In genomic region chr11:83410510-83410909, GRCm38 (mm10) we compare ENCODE assay signal across 12 mouse cellular contexts. TPM values are rescaled to one million over a fixed set of nuclear protein-coding genes. Genes with fewer than 3 reads are reported as not detected.
A peak's percentile ranks its signal among the peaks of the same experiment; 100 is the strongest.
DNase-seq lines count a peak whose midpoint lies in the region; ATAC-seq lines count a peak whose summit lies in the region.
"Had no signal": no experiment of that assay in that cellular context is flagged by ENCODE, and none has a peak within 500 bp of the region (broad histone marks: within the 10 kb centered on the region; RNA-seq: fewer than 3 reads in every experiment).

No protein-coding gene starts in this region.

- no peak overlapping the region; the same call in 1 of the 2 replicates for H3K4me3 ChIP-seq in heart, embryonic 16.5 days (ENCODE audit: low read length)
- H3K4me3 ChIP-seq in embryonic facial prominence, embryonic 11.5 days (ENCODE audit: low read depth, low read length): no peak overlapping the region; the same call in 1 of the 2 replicates
- H3K4me3 ChIP-seq in hindbrain, embryonic 11.5 days (ENCODE audit: low read depth, low read length): peak overlapping the region; percentile 82
- H3K4me3 ChIP-seq in midbrain, embryonic 12.5 days: peak overlapping the region; percentile 84

- intact Hi-C loops in heart, postnatal 36 days (cut with DNase I): no loop called here

- DNase-seq in heart, postnatal 36 days: no peak
- DNase-seq in embryonic facial prominence, embryonic 11.5 days (ENCODE audit: low spot score): no peak
- DNase-seq in hindbrain, embryonic 11.5 days (ENCODE audit: low spot score): no peak
- DNase-seq in T-cell, adult 2 months (ENCODE audit: low spot score): no peak
- DNase-seq in MN1 (ENCODE audit: low spot score): no peak
- DNase-seq in testis, postnatal 14 days (ENCODE audit: low spot score): no peak
- DNase-seq: adrenal gland, postnatal 10 days; kidney, adult 18-20 months had no signal

- H3K9me3 ChIP-seq in heart, embryonic 16.5 days (replicated peaks; ENCODE audit: control insufficient read depth, low read length): no peaks in the 10 kb centered on the region
- H3K9me3 ChIP-seq in embryonic facial prominence, embryonic 11.5 days (replicated peaks; ENCODE audit: control insufficient read depth, low read length): no peaks in the 10 kb centered on the region
- no peaks in the 10 kb centered on the region for H3K9me3 ChIP-seq in hindbrain, embryonic 11.5 days (ENCODE audit: control insufficient read depth, low read length)
- H3K9me3 ChIP-seq in midbrain, embryonic 12.5 days: no peaks in the 10 kb centered on the region

- WGBS in heart, embryonic 16.5 days: 75% methylated on average over 6 of the region's 6 CpGs
- WGBS in embryonic facial prominence, embryonic 11.5 days: 34% methylated on average over 6 of the region's 6 CpGs
- 30% methylated on average over 6 of the region's 6 CpGs for WGBS in hindbrain, embryonic 11.5 days
- WGBS in midbrain, embryonic 12.5 days: 29% methylated on average over 6 of the region's 6 CpGs

- peak overlapping the region; percentile 86; the same call in 1 of the 2 replicates for H3K9ac ChIP-seq in heart, embryonic 16.5 days (ENCODE audit: low read length)
- H3K9ac ChIP-seq in embryonic facial prominence, embryonic 11.5 days (replicated peaks; ENCODE audit: low read length): no peak overlapping the region
- H3K9ac ChIP-seq in hindbrain, embryonic 11.5 days (ENCODE audit: low read depth, low read length): no peak overlapping the region
- H3K9ac ChIP-seq in midbrain, embryonic 12.5 days (replicated peaks): peak overlapping the region; percentile 87; the same call in 1 of the 2 replicates

- no peak overlapping the region for H3K27ac ChIP-seq in heart, embryonic 16.5 days (ENCODE audit: low read length)
- no peak overlapping the region for H3K27ac ChIP-seq in embryonic facial prominence, embryonic 11.5 days (replicated peaks; ENCODE audit: low read depth, low read length)
- H3K27ac ChIP-seq in hindbrain, embryonic 11.5 days (ENCODE audit: low read depth, low read length): no peak overlapping the region
- H3K27ac ChIP-seq in midbrain, embryonic 12.5 days (replicated peaks): no peak overlapping the region

- H3K27me3 ChIP-seq in heart, embryonic 16.5 days (ENCODE audit: control insufficient read depth, insufficient read depth, low read length): peaks cover 5% of the 10 kb centered on the region
- H3K27me3 ChIP-seq in embryonic facial prominence, embryonic 11.5 days (ENCODE audit: control insufficient read depth, insufficient read depth, low read length): no peaks in the 10 kb centered on the region
- H3K27me3 ChIP-seq in hindbrain, embryonic 11.5 days (ENCODE audit: control insufficient read depth, insufficient read depth, low read length): no peaks in the 10 kb centered on the region
- peaks cover 15% of the 10 kb centered on the region for H3K27me3 ChIP-seq in midbrain, embryonic 12.5 days

- H3K4me1 ChIP-seq in heart, embryonic 16.5 days (ENCODE audit: control insufficient read depth, insufficient read depth, low read length): peaks cover 10% of the 10 kb centered on the region; the same call in 1 of the 2 replicates
- H3K4me1 ChIP-seq in embryonic facial prominence, embryonic 11.5 days (ENCODE audit: control insufficient read depth, insufficient read depth, low read length): peaks cover 5% of the 10 kb centered on the region; the same call in 1 of the 2 replicates
- H3K4me1 ChIP-seq in hindbrain, embryonic 11.5 days (replicated peaks; ENCODE audit: control insufficient read depth, insufficient read depth, low read length): peaks cover 3% of the 10 kb centered on the region
- peaks cover 15% of the 10 kb centered on the region for H3K4me1 ChIP-seq in midbrain, embryonic 12.5 days

- peak overlapping the region; percentile 88 for H3K4me2 ChIP-seq in heart, embryonic 16.5 days (ENCODE audit: low read depth, low read length)
- peak overlapping the region; percentile 95 for H3K4me2 ChIP-seq in embryonic facial prominence, embryonic 11.5 days (ENCODE audit: low read depth, low read length)
- H3K4me2 ChIP-seq in hindbrain, embryonic 11.5 days (replicated peaks; ENCODE audit: low read depth, low read length): peak overlapping the region; percentile 94
- peak overlapping the region; percentile 89 for H3K4me2 ChIP-seq in midbrain, embryonic 12.5 days (replicated peaks)

- no peaks in the 10 kb centered on the region for H3K36me3 ChIP-seq in heart, embryonic 16.5 days (ENCODE audit: control insufficient read depth, insufficient read depth)
- H3K36me3 ChIP-seq in embryonic facial prominence, embryonic 11.5 days (replicated peaks; ENCODE audit: control insufficient read depth, insufficient read depth, low read depth, low read length): no peaks in the 10 kb centered on the region
- H3K36me3 ChIP-seq in hindbrain, embryonic 11.5 days (ENCODE audit: control insufficient read depth, insufficient read depth, low read length): no peaks in the 10 kb centered on the region
- no peaks in the 10 kb centered on the region for H3K36me3 ChIP-seq in midbrain, embryonic 12.5 days

- ATAC-seq in heart, embryonic 16.5 days (replicated peaks; ENCODE audit: extremely low read depth, insufficient read depth, low FRiP score): no peak
- ATAC-seq in embryonic facial prominence, embryonic 11.5 days (replicated peaks; ENCODE audit: insufficient number of reproducible peaks, low FRiP score, low TSS enrichment, low read depth): no peak
- no peak for ATAC-seq in hindbrain, embryonic 11.5 days (ENCODE audit: low FRiP score)
- ATAC-seq in midbrain, embryonic 12.5 days (ENCODE audit: low FRiP score, low read depth): no peak

RNA-seq across cellular contexts. Expression of gene Rasl10b, which starts 1.6 kb away (rescaled TPM):
- polyA plus RNA-seq in heart, embryonic 16.5 days (2015; fragmentation: Nextera tagmentation; extraction: Ambion mirVana): 5.7 and 9.1 TPM in 2 replicates
- 10 to 100 TPM; 45.8 to 69.1 TPM for total RNA-seq in heart, postnatal 36 days (2021)
- polyA plus RNA-seq in embryonic facial prominence, embryonic 11.5 days (2014; fragmentation: Nextera tagmentation; extraction: Ambion mirVana): 2.1 and 2.4 TPM in 2 replicates
- 4.2 TPM in 2 replicates for polyA plus RNA-seq in hindbrain, embryonic 11.5 days (2014; fragmentation: Nextera tagmentation; extraction: Ambion mirVana)
- 13.6 and 13.9 TPM in 2 replicates for polyA plus RNA-seq in midbrain, embryonic 12.5 days (2016; fragmentation: Nextera tagmentation; extraction: Ambion mirVana)
- polyA plus RNA-seq: erythroblast, embryonic 14.5 days had no signal

RNA-seq across cellular contexts. Expression of gene Gas2l2, which starts 18.7 kb away (rescaled TPM):
- 0.11 and 0.12 TPM in 2 replicates for polyA plus RNA-seq in heart, embryonic 16.5 days (2015; fragmentation: Nextera tagmentation; extraction: Ambion mirVana)
- not detected for total RNA-seq in heart, postnatal 36 days (2021)
- not detected in 2 replicates for polyA plus RNA-seq in embryonic facial prominence, embryonic 11.5 days (2014; fragmentation: Nextera tagmentation; extraction: Ambion mirVana)
- 0.19 and 0.43 TPM in 2 replicates for polyA plus RNA-seq in hindbrain, embryonic 11.5 days (2014; fragmentation: Nextera tagmentation; extraction: Ambion mirVana)
- polyA plus RNA-seq in midbrain, embryonic 12.5 days (2016; fragmentation: Nextera tagmentation; extraction: Ambion mirVana): not detected in 2 replicates
- total RNA-seq: adrenal gland, postnatal 10 days had no signal
- polyA plus RNA-seq: erythroblast, embryonic 14.5 days; liver, embryonic 16.5 days had no signal

RNA-seq across cellular contexts. Expression of gene 1700020L24Rik, which starts 27.0 kb away (rescaled TPM):
- 1.4 and 1.5 TPM in 2 replicates for polyA plus RNA-seq in heart, embryonic 16.5 days (2015; fragmentation: Nextera tagmentation; extraction: Ambion mirVana)
- total RNA-seq in heart, postnatal 36 days (2021): not detected
- polyA plus RNA-seq in embryonic facial prominence, embryonic 11.5 days (2014; fragmentation: Nextera tagmentation; extraction: Ambion mirVana): 0.38 and 0.54 TPM in 2 replicates
- polyA plus RNA-seq in hindbrain, embryonic 11.5 days (2014; fragmentation: Nextera tagmentation; extraction: Ambion mirVana): 0.80 and 0.83 TPM in 2 replicates
- 0.29 TPM in 1 of 2 replicates, not detected in the other for polyA plus RNA-seq in midbrain, embryonic 12.5 days (2016; fragmentation: Nextera tagmentation; extraction: Ambion mirVana)
- polyA plus RNA-seq: erythroblast, embryonic 14.5 days had no signal

RNA-seq across cellular contexts. Expression of gene Mmp28, which starts 52.4 kb away (rescaled TPM):
- 3.5 TPM in 2 replicates for polyA plus RNA-seq in heart, embryonic 16.5 days (2015; fragmentation: Nextera tagmentation; extraction: Ambion mirVana)
- total RNA-seq in heart, postnatal 36 days (2021): 1 to 10 TPM; 4.6 to 6.6 TPM
- polyA plus RNA-seq in embryonic facial prominence, embryonic 11.5 days (2014; fragmentation: Nextera tagmentation; extraction: Ambion mirVana): 3.2 and 3.8 TPM in 2 replicates
- polyA plus RNA-seq in hindbrain, embryonic 11.5 days (2014; fragmentation: Nextera tagmentation; extraction: Ambion mirVana): 2.8 and 3.1 TPM in 2 replicates
- 2.1 and 3.3 TPM in 2 replicates for polyA plus RNA-seq in midbrain, embryonic 12.5 days (2016; fragmentation: Nextera tagmentation; extraction: Ambion mirVana)
- polyA plus RNA-seq: erythroblast, embryonic 14.5 days had no signal

Comparison
In these comparisons a context has a peak if more than half of its experiments do, and no peak if none do; other contexts are left out.
1. H3K4me3 ChIP-seq: peak in hindbrain, embryonic 11.5 days (single experiment) and midbrain, embryonic 12.5 days (single experiment); none in heart, embryonic 16.5 days (single experiment) and embryonic facial prominence, embryonic 11.5 days (single experiment).
2. H3K9ac ChIP-seq: peak in heart, embryonic 16.5 days (single experiment) and midbrain, embryonic 12.5 days (single experiment); none in embryonic facial prominence, embryonic 11.5 days (single experiment) and hindbrain, embryonic 11.5 days (single experiment).
3. Peak in every context shown above with its lines, with median percentiles within 50 percentile points of each other: H3K4me2 ChIP-seq.